Mouse (Mus musculus): Measurements from ENCODE around the gene Rpa3.

Rpa3 gene

DNA sequence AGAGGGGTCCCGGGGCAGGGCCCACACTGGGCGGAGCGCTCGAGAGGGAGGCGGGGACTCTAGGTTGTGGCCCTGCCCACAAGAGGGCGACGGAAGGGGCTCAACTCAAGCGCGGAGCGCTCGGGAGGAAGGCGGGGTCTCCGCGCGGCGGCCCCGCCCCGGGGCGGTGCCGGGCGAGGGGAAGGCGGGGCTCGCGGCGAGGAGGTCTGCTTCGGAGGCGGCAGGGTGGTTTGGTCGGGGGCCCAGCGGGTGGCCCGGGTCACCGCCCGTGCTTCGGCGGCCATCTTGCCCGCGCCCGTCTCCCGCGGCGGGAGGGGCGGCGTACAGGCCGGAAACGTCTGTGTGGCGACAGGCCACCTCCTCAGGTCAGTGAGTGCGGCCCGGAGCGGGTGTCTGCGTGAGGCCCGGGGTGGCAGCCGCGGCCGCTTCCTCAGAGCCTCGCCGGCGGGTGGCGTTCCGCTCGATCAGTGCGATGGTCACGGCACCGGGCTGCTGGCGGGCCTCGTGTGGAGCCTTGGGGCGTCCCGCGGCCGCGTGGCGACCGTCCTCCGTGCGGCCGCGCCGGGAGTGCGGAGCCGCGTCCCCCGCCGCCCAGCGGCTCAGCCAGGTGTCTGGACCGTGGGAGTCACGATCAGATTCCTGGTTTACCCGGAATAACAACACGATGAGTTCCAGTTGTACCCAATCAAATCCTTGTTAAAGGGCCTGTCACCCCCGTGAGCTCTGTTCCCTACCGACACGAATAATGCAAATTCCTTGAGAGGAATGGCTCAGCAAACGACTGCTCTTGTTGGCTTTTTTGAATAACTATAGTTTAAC, 49.7 kb downstream of the Rpa3 start, which contains the start of gene Mios:
TSS of gene Mios (plus strand) at position 176 of the 819 bp plus-strand sequence.
- peak; percentile 80 to 87 for DNase-seq (ENCODE audit: low spot score in 2 of 2)

All from thymus, postnatal 10 days (tissue).